24 mouse cellular contexts compared by ENCODE assay signal in genomic region chr6:30983021-30983420, GRCm38 (mm10). TPM values are rescaled to one million over a fixed set of nuclear protein-coding genes. Genes with fewer than 3 reads are reported as not detected.
DNase-seq lines count a peak whose midpoint lies in the region; ATAC-seq lines count a peak whose summit lies in the region.
"Had no signal": no experiment of that assay in that cellular context is flagged by ENCODE, and none has a peak within 500 bp of the region (broad histone marks: within the 10 kb centered on the region; RNA-seq: fewer than 3 reads in every experiment).

No protein-coding gene starts in this region.

- no peaks in the 10 kb centered on the region for H3K27me3 ChIP-seq in kidney, embryonic 16.5 days (ENCODE audit: insufficient read depth, low read length)
- no peaks in the 10 kb centered on the region for H3K27me3 ChIP-seq in midbrain, embryonic 11.5 days (ENCODE audit: control insufficient read depth, insufficient read depth, low read length)
- no peaks in the 10 kb centered on the region for H3K27me3 ChIP-seq in midbrain, embryonic 15.5 days (replicated peaks)
- no peaks in the 10 kb centered on the region for H3K27me3 ChIP-seq in limb, embryonic 12.5 days
- H3K27me3 ChIP-seq: kidney, embryonic 15.5 days; liver, embryonic 12.5 days; neural tube, embryonic 13.5 days had no signal

- peak overlapping the region; percentile 50; the same call in 1 of the 2 replicates for H3K4me2 ChIP-seq in kidney, embryonic 16.5 days (replicated peaks; ENCODE audit: low read depth, low read length)
- no peak overlapping the region for H3K4me2 ChIP-seq in midbrain, embryonic 11.5 days
- H3K4me2 ChIP-seq in midbrain, embryonic 15.5 days: no peak overlapping the region
- no peak overlapping the region for H3K4me2 ChIP-seq in limb, embryonic 12.5 days

- ATAC-seq in kidney, embryonic 16.5 days (ENCODE audit: low FRiP score, low TSS enrichment): no peak; the same call in 1 of the 2 replicates
- no peak for ATAC-seq in midbrain, embryonic 11.5 days (ENCODE audit: low FRiP score)
- no peak; the same call in 1 of the 2 replicates for ATAC-seq in midbrain, embryonic 15.5 days (replicated peaks)
- ATAC-seq in limb, embryonic 12.5 days (ENCODE audit: insufficient number of reproducible peaks, insufficient read depth, low FRiP score, low TSS enrichment, low read depth): no peak; the same call in 1 of the 2 replicates
- ATAC-seq: forebrain, embryonic 16.5 days; inflammation-experienced regulatory T-cells, adult 6 months; liver, embryonic 12.5 days had no signal

- 52% methylated on average over 4 of the region's 4 CpGs for WGBS in kidney, embryonic 16.5 days
- 76% methylated on average over 4 of the region's 4 CpGs for WGBS in midbrain, embryonic 11.5 days
- WGBS in midbrain, embryonic 15.5 days: 73% methylated on average over 4 of the region's 4 CpGs
- WGBS in limb, embryonic 12.5 days: 74% methylated on average over 4 of the region's 4 CpGs

- intact Hi-C loops in heart, postnatal 10 days (cut with DNase I): loop anchor here (2.0 to 10.0 kb wide), 3 partner anchors 52 to 580 kb away; no protein-coding TSS in a partner anchor

- no peaks in the 10 kb centered on the region for H3K9me3 ChIP-seq in kidney, embryonic 16.5 days (ENCODE audit: low read length)
- H3K9me3 ChIP-seq in midbrain, embryonic 11.5 days (ENCODE audit: control insufficient read depth, low read length): no peaks in the 10 kb centered on the region
- no peaks in the 10 kb centered on the region for H3K9me3 ChIP-seq in midbrain, embryonic 15.5 days
- H3K9me3 ChIP-seq in limb, embryonic 12.5 days: no peaks in the 10 kb centered on the region
- H3K9me3 ChIP-seq: heart, embryonic 10.5 days; kidney, embryonic 15.5 days; liver, embryonic 12.5 days; neural tube, embryonic 13.5 days had no signal

- no peak overlapping the region for H3K4me3 ChIP-seq in kidney, embryonic 16.5 days (ENCODE audit: low read length)
- no peak overlapping the region for H3K4me3 ChIP-seq in midbrain, embryonic 11.5 days (ENCODE audit: low read depth, low read length)
- H3K4me3 ChIP-seq in midbrain, embryonic 15.5 days: no peak overlapping the region
- H3K4me3 ChIP-seq in limb, embryonic 12.5 days (replicated peaks): no peak overlapping the region
- H3K4me3 ChIP-seq: liver, embryonic 12.5 days had no signal

- H3K9ac ChIP-seq in kidney, embryonic 16.5 days (replicated peaks; ENCODE audit: low read length): no peak overlapping the region
- H3K9ac ChIP-seq in midbrain, embryonic 11.5 days (ENCODE audit: low read length): no peak overlapping the region
- no peak overlapping the region for H3K9ac ChIP-seq in midbrain, embryonic 15.5 days
- no peak overlapping the region for H3K9ac ChIP-seq in limb, embryonic 12.5 days (replicated peaks)
- H3K9ac ChIP-seq: liver, embryonic 12.5 days; neural tube, embryonic 13.5 days had no signal

- DNase-seq in heart, adult 11 months: peak; percentile 82
- no peak for DNase-seq in heart, postnatal 10 days
- DNase-seq in kidney, adult 18-20 months: no peak
- DNase-seq in midbrain, embryonic 11.5 days (ENCODE audit: low spot score, missing footprints): peak; percentile 87
- DNase-seq in left cerebral cortex, adult 9 months (ENCODE audit: low spot score in 2 of 2): no peak
- DNase-seq: adrenal gland, postnatal 25 days; B cell, adult 2 months; cerebellum, adult 18-20 months; gastrocnemius, postnatal 36 days; left cerebral cortex, postnatal 4 days; lung, postnatal 14 days; thymus, postnatal 4 days had no signal

- H3K4me1 ChIP-seq in kidney, embryonic 16.5 days (ENCODE audit: insufficient read depth, low read length): peaks cover 7% of the 10 kb centered on the region; the same call in 1 of the 2 replicates
- no peaks in the 10 kb centered on the region for H3K4me1 ChIP-seq in midbrain, embryonic 11.5 days (ENCODE audit: control insufficient read depth, insufficient read depth, low read length)
- no peaks in the 10 kb centered on the region for H3K4me1 ChIP-seq in midbrain, embryonic 15.5 days
- H3K4me1 ChIP-seq in limb, embryonic 12.5 days (replicated peaks): peaks cover 15% of the 10 kb centered on the region
- H3K4me1 ChIP-seq: liver, embryonic 12.5 days; neural tube, embryonic 13.5 days had no signal

- H3K27ac ChIP-seq in kidney, embryonic 16.5 days (ENCODE audit: low read length): no peak overlapping the region
- no peak overlapping the region for H3K27ac ChIP-seq in midbrain, embryonic 11.5 days (ENCODE audit: low read depth, low read length)
- no peak overlapping the region for H3K27ac ChIP-seq in midbrain, embryonic 15.5 days
- 0 out of 2 replicates have a peak overlapping the region, but pooled peaks have one; percentile 45 for H3K27ac ChIP-seq in limb, embryonic 12.5 days
- H3K27ac ChIP-seq: liver, embryonic 12.5 days; neural tube, embryonic 13.5 days had no signal

- no peaks in the 10 kb centered on the region for H3K36me3 ChIP-seq in kidney, embryonic 16.5 days (ENCODE audit: insufficient read depth, low read length)
- no peaks in the 10 kb centered on the region for H3K36me3 ChIP-seq in midbrain, embryonic 11.5 days (ENCODE audit: control insufficient read depth, insufficient read depth, low read length)
- H3K36me3 ChIP-seq in midbrain, embryonic 15.5 days (replicated peaks): no peaks in the 10 kb centered on the region
- H3K36me3 ChIP-seq in limb, embryonic 12.5 days: no peaks in the 10 kb centered on the region
- H3K36me3 ChIP-seq: heart, embryonic 10.5 days; kidney, embryonic 15.5 days; liver, embryonic 12.5 days; neural tube, embryonic 13.5 days had no signal

RNA-seq across cellular contexts. Expression of gene Klf14, which starts 24.1 kb away (rescaled TPM):
- total RNA-seq in heart, postnatal 10 days (2021): under 1 TPM; 0.72 to 0.89 TPM
- polyA plus RNA-seq in kidney, embryonic 16.5 days (2015; fragmentation: Nextera tagmentation; extraction: Ambion mirVana): 2.8 and 3.8 TPM in 2 replicates
- polyA plus RNA-seq in midbrain, embryonic 11.5 days (2014; fragmentation: Nextera tagmentation; extraction: Ambion mirVana): 0.70 and 0.81 TPM in 2 replicates
- polyA plus RNA-seq in midbrain, embryonic 15.5 days (2015; fragmentation: Nextera tagmentation; extraction: Ambion mirVana): 0.09 and 0.12 TPM in 2 replicates
- 1.2 and 1.9 TPM in 2 replicates for polyA plus RNA-seq in limb, embryonic 12.5 days (2016; fragmentation: Nextera tagmentation; extraction: Ambion mirVana)
- total RNA-seq: adrenal gland, postnatal 25 days; hematopoietic stem cell, adult 5-6 weeks; megakaryocyte, adult 5-6 weeks; monocyte, adult 5-6 weeks had no signal
- polyA plus RNA-seq: inflammation-experienced regulatory T-cells, adult 6 months had no signal

Comparison
In these comparisons a context has a peak if more than half of its experiments do, and no peak if none do; other contexts are left out.
1. DNase-seq: peak in heart, adult 11 months (single experiment) and midbrain, embryonic 11.5 days (single experiment); none in heart, postnatal 10 days (0 of 2), kidney, adult 18-20 months (single experiment) and left cerebral cortex, adult 9 months (0 of 2).